Mouse (Mus musculus) hindbrain, postnatal 0 days (tissue): ENCODE data around the gene Gnb4. TPM values are rescaled to one million over a fixed set of nuclear protein-coding genes. Genes with fewer than 3 reads are reported as not detected.

ENCODE experiments used
- ATAC-seq: fragments of 200-750 bp; cut with Nextera tagmentation; 2 replicates; pipeline ENCODE4 v1.8.0; 2017; ENCODE audit warnings: mild to moderate bottlenecking, moderate TSS enrichment, moderate library complexity
- DNase-seq: peaks from one replicate; pipeline ENCODE4 v3.0.0-alpha.2; 2015; ENCODE audit warnings: low spot score
- H3K27ac ChIP-seq: fragments of 300-500 bp; sonication (generic); 2 replicates; pipeline ENCODE4 v1.5.1; 2014; ENCODE audit warnings: mild to moderate bottlenecking
- H3K27me3 ChIP-seq: fragments of 300-500 bp; sonication (generic); 2 replicates; pipeline ENCODE4 v1.6.1; 2014; ENCODE audit warnings: low read length, mixed read lengths; ENCODE audit not compliant: insufficient read depth
- H3K36me3 ChIP-seq: fragments of 300-500 bp; sonication (generic); 2 replicates; pipeline ENCODE4 v1.6.1; 2014; ENCODE audit warnings: low read length, mixed read lengths; ENCODE audit not compliant: insufficient read depth
- H3K4me1 ChIP-seq: fragments of 300-500 bp; sonication (generic); 2 replicates; pipeline ENCODE4 v1.6.1; 2014; ENCODE audit warnings: antibody characterized with exemption, low read length, mixed read lengths; ENCODE audit not compliant: insufficient read depth
- H3K4me2 ChIP-seq: fragments of 300-500 bp; sonication (generic); 2 replicates; pipeline ENCODE4 v1.6.1; 2014; ENCODE audit warnings: low read depth, mild to moderate bottlenecking, low read length, moderate library complexity, mixed read lengths
- H3K4me3 ChIP-seq: fragments of 300-500 bp; sonication (generic); 2 replicates; pipeline ENCODE4 v1.5.1; 2014; ENCODE audit warnings: low read length
- H3K9ac ChIP-seq: fragments of 300-500 bp; sonication (generic); replicated peaks from 2 replicates; pipeline ENCODE4 v1.6.1; 2014; ENCODE audit warnings: mild to moderate bottlenecking, low read length, moderate library complexity, mixed read lengths
- H3K9me3 ChIP-seq: fragments of 300-500 bp; sonication (generic); 2 replicates; pipeline ENCODE4 v1.6.1; 2016; ENCODE audit warnings: low read length, mixed read lengths
- CTCF ChIP-seq: IDR thresholded peaks from 2 replicates; pipeline ENCODE4 v1.5.1; 2016; ENCODE audit warnings: antibody characterized with exemption, control low read depth, low read depth
- WGBS: fragments of 180-500 bp; shearing (Covaris S2); extraction: QIAGEN DNeasy Blood & Tissue Kit; methylation state at CpG from one replicate; pipeline ENCODE4 v1.1.7; 2014; 5-methylcytosine and 5-hydroxymethylcytosine counted together
- polyA plus RNA-seq: library from polyadenylated mRNA; unstranded; fragments of >200 nt; fragmentation: Nextera tagmentation; extraction: Ambion mirVana; gene quantifications from 2 replicates; pipeline ENCODE4 v1.2.1, GENCODE M21; 2015
- total RNA-seq: library from RNA; depleted of rRNA; stranded (reverse); fragments of >200 nt; gene quantifications from 2 replicates; pipeline ENCODE4 v1.2.3, GENCODE M21; 2014

The Gnb4 gene
- total and polyA plus RNA-seq, 2 experiments from 2014 or later, result 123 to 124 TPM

DNA sequence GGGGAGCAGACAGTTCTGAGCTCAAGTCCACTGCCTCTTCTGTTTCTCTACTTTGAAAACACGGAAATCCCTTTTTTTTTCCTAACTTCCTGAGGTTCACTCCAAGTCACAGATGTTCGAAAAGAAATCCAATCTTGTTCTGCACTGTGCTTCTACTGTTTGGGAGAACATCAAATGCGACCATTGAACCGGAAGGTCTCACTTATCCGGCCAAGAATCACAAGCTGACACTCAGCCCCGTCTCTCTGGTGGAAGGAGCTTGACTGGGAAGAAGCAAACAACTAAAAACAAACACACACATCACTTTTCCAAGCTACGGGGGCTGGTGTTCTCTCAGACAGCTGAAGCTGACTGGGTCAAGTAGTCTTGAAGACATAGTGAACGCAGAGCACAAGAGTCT, 21.9 kb upstream of the Gnb4 start:
- no peak for ATAC-seq

GRCm38 (mm10) chr3:32632760-32633264, 16.4 kb upstream of the Gnb4 start:
- DNase-seq (no peak), ATAC-seq (no peak)
- Histone ChIP-seq H3K9me3 (no peaks in the 10 kb centered on the region), H3K36me3 (no peaks in the 10 kb centered on the region), H3K27ac (no peak overlapping the region), H3K27me3 (no peaks in the 10 kb centered on the region), H3K4me1 (no peaks in the 10 kb centered on the region), H3K9ac (no peak overlapping the region), H3K4me3 (no peak overlapping the region), H3K4me2 (no peak overlapping the region)
- TF ChIP-seq CTCF, result no peak
- 81% methylated on average over 5 of the region's 5 CpGs for WGBS

More for the DNA sequence above, 21.9 kb upstream of the Gnb4 start:
- Histone ChIP-seq H3K27me3 (no peaks in the 10 kb centered on the region), H3K9me3 (no peaks in the 10 kb centered on the region), H3K4me3 (no peak overlapping the region), H3K27ac (0 out of 2 replicates have a peak overlapping the region, but pooled peaks have one; percentile 5), H3K4me2 (no peak overlapping the region), H3K36me3 (no peaks in the 10 kb centered on the region), H3K4me1 (no peaks in the 10 kb centered on the region), H3K9ac (no peak overlapping the region)
- WGBS, result 44% methylated on average over 8 of the region's 8 CpGs
- TF ChIP-seq CTCF, result no peak
- peak; percentile 43 for DNase-seq

- Histone ChIP-seq H3K27me3 (no peaks in the 10 kb centered on the region), H3K4me3 (no peak overlapping the region), H3K4me2 (no peak overlapping the region), H3K4me1 (no peaks in the 10 kb centered on the region), H3K36me3 (no peaks in the 10 kb centered on the region), H3K9me3 (no peaks in the 10 kb centered on the region), H3K9ac (no peak overlapping the region), H3K27ac (no peak overlapping the region)
- 64% methylated on average over 4 of the region's 4 CpGs for WGBS
- DNase-seq (no peak), ATAC-seq (no peak)
- no peak for TF ChIP-seq CTCF
Measured at GRCm38 (mm10) chr3:32630210-32630609, 13.8 kb upstream of the Gnb4 start.

GRCm38 (mm10) chr3:32628141-32628540, 11.8 kb upstream of the Gnb4 start:
- WGBS, result 87% methylated on average over 7 of the region's 7 CpGs
- no peaks in the 10 kb centered on the region for H3K27me3 ChIP-seq
- H3K4me1 ChIP-seq, result no peaks in the 10 kb centered on the region
- TF ChIP-seq CTCF, result no peak
- H3K9ac ChIP-seq, result no peak overlapping the region
- no peak overlapping the region for H3K4me2 ChIP-seq
- DNase-seq, result no peak
- no peaks in the 10 kb centered on the region for H3K9me3 ChIP-seq
- H3K27ac ChIP-seq, result no peak overlapping the region
- no peak for ATAC-seq
- no peak overlapping the region for H3K4me3 ChIP-seq
- H3K36me3 ChIP-seq, result no peaks in the 10 kb centered on the region

GRCm38 (mm10) chr3:32622106-32622505, 5.7 kb upstream of the Gnb4 start:
- Histone ChIP-seq H3K36me3 (no peaks in the 10 kb centered on the region), H3K27ac (no peak overlapping the region), H3K27me3 (no peaks in the 10 kb centered on the region), H3K9ac (no peak overlapping the region), H3K4me1 (no peaks in the 10 kb centered on the region), H3K9me3 (no peaks in the 10 kb centered on the region), H3K4me2 (no peak overlapping the region), H3K4me3 (no peak overlapping the region)
- TF ChIP-seq CTCF, result no peak
- DNase-seq (no peak), ATAC-seq (no peak)
- WGBS, result 92% methylated on average over 3 of the region's 3 CpGs

DNA sequence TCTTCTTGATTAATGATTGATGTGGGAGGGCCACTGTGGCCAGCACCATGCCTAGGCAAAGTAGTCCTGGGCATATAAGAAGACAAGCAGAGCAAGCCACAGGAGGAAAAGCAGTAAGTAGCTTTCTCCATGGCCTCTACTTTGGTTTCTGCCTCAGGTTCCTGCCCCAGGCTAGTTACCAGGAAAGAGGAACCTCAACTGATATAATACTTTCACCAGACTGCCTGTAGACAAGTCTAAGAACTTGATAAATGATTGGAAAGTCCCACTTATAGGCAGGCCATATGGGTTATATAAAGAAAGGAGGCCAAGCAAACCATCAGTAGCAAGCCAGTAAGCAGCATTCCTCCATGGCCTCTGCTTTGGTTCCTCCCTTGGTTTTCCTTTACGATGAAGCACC, 5.3 kb upstream of the Gnb4 start:
- H3K9ac ChIP-seq, result no peak overlapping the region
- no peak for ATAC-seq
- H3K9me3 ChIP-seq, result no peaks in the 10 kb centered on the region
- H3K4me3 ChIP-seq, result no peak overlapping the region
- H3K4me1 ChIP-seq, result no peaks in the 10 kb centered on the region
- no peaks in the 10 kb centered on the region for H3K27me3 ChIP-seq
- no peak overlapping the region for H3K4me2 ChIP-seq
- no peak overlapping the region for H3K27ac ChIP-seq
- no peaks in the 10 kb centered on the region for H3K36me3 ChIP-seq
- WGBS, result 95% methylated on average over 1 of the region's 1 CpGs
- DNase-seq, result no peak
- no peak for TF ChIP-seq CTCF

DNA sequence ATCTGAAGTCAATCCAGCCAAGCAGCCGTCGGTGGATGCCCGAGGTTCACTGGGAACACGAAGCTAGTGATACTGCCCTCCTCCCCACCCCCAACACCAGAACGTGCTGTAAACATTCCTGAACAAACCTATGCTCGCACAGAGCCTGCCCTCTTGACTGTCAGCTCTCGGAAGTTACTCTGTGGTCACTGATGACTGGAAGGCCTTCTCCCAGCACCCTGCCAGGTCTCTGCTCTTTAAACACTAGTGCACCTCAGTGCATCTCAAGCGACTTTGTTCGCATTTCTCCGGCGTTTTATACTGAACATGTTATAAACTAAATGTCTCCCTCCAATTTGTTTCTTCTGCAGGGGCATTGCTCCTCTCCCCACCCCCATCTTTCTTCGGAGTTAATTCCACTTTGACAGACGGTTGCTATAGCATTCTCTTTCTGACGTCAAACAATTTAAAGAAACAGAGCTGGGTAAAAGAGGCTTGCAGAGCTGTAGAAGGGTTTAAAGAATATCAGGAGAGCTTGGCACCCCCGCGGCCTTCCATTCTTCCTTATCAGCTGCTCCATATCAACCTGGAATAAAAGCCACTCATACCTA, 763 bp upstream of the Gnb4 start:
- no peak for TF ChIP-seq CTCF
- ATAC-seq (peak; percentile 36), DNase-seq (peak; percentile 60)
- H3K27me3 ChIP-seq, result no peaks in the 10 kb centered on the region
- H3K27ac ChIP-seq, result peak overlapping the region; percentile 80
- H3K4me1 ChIP-seq, result peaks cover 4% of the 10 kb centered on the region; the same call in 1 of the 2 replicates
- H3K4me3 ChIP-seq, result peak overlapping the region; percentile 56
- WGBS, result 19% methylated on average over 16 of the region's 16 CpGs
- no peaks in the 10 kb centered on the region for H3K9me3 ChIP-seq
- peak overlapping the region; percentile 70 for H3K9ac ChIP-seq
- H3K4me2 ChIP-seq, result peak overlapping the region; percentile 66
- H3K36me3 ChIP-seq, result no peaks in the 10 kb centered on the region
